Mouse (Mus musculus) hindbrain, embryonic 12.5 days (tissue): Measurements from ENCODE around the gene Prph. TPM values are rescaled to one million over a fixed set of nuclear protein-coding genes. Genes with fewer than 3 reads are reported as not detected.

Source experiments
- ATAC-seq: fragments of 200-750 bp; cut with Nextera tagmentation; 2 replicates; pipeline ENCODE4 v1.8.0; 2017; ENCODE audit warnings: moderate TSS enrichment; ENCODE audit not compliant: low FRiP score
- H3K27ac ChIP-seq: fragments of 300-500 bp; sonication (generic); 2 replicates; pipeline ENCODE4 v1.5.1; 2016; ENCODE audit warnings: mild to moderate bottlenecking
- H3K27me3 ChIP-seq: fragments of 300-500 bp; sonication (generic); 2 replicates; pipeline ENCODE4 v1.6.1; 2016; ENCODE audit warnings: mild to moderate bottlenecking
- H3K36me3 ChIP-seq: fragments of 300-500 bp; sonication (generic); 2 replicates; pipeline ENCODE4 v1.6.1; 2016; ENCODE audit warnings: mild to moderate bottlenecking
- H3K4me1 ChIP-seq: fragments of 300-500 bp; sonication (generic); 2 replicates; pipeline ENCODE4 v1.6.1; 2016
- H3K4me2 ChIP-seq: fragments of 300-500 bp; sonication (generic); replicated peaks from 2 replicates; pipeline ENCODE4 v1.6.1; 2016; ENCODE audit warnings: mild to moderate bottlenecking
- H3K4me3 ChIP-seq: fragments of 300-500 bp; sonication (generic); 2 replicates; pipeline ENCODE4 v1.5.1; 2016; ENCODE audit warnings: mild to moderate bottlenecking
- H3K9ac ChIP-seq: fragments of 300-500 bp; sonication (generic); 2 replicates; pipeline ENCODE4 v1.6.1; 2016; ENCODE audit warnings: mild to moderate bottlenecking, moderate library complexity
- H3K9me3 ChIP-seq: fragments of 300-500 bp; sonication (generic); replicated peaks from 2 replicates; pipeline ENCODE4 v1.6.1; 2016; ENCODE audit warnings: mild to moderate bottlenecking
- WGBS: fragments of 180-500 bp; shearing (Covaris S2); methylation state at CpG from one replicate; pipeline ENCODE4 v1.1.7; 2016; 5-methylcytosine and 5-hydroxymethylcytosine counted together
- microRNA-seq: library from miRNA; unstranded; fragments of <30 nt; microRNA quantifications from one replicate; pipeline ENCODE4, GENCODE M21; 2017
- polyA plus RNA-seq: library from polyadenylated mRNA; unstranded; fragments of >200 nt; fragmentation: Nextera tagmentation; extraction: Ambion mirVana; gene quantifications from 2 replicates; pipeline ENCODE4 v1.2.1, GENCODE M21; 2016

Prph gene
- polyA plus RNA-seq, 1 experiment from 2014 or later = 23.3 TPM

GRCm38 (mm10) chr15:99096061-99096793 is 41.3 kb downstream of the Prph start:
- no peaks in the 10 kb centered on the region for H3K9me3 ChIP-seq
- peak overlapping the region; percentile 56 for H3K9ac ChIP-seq
- peak overlapping the region; percentile 77 for H3K4me2 ChIP-seq
- under 1% methylated on average over 24 of the region's 24 CpGs for WGBS
- no peak for ATAC-seq
- peaks cover 66% of the 10 kb centered on the region for H3K4me1 ChIP-seq
- peak overlapping the region; percentile 39 for H3K4me3 ChIP-seq
- peaks cover 76% of the 10 kb centered on the region for H3K27me3 ChIP-seq
- no peaks in the 10 kb centered on the region for H3K36me3 ChIP-seq
- peak overlapping the region; percentile 71 for H3K27ac ChIP-seq

DNA sequence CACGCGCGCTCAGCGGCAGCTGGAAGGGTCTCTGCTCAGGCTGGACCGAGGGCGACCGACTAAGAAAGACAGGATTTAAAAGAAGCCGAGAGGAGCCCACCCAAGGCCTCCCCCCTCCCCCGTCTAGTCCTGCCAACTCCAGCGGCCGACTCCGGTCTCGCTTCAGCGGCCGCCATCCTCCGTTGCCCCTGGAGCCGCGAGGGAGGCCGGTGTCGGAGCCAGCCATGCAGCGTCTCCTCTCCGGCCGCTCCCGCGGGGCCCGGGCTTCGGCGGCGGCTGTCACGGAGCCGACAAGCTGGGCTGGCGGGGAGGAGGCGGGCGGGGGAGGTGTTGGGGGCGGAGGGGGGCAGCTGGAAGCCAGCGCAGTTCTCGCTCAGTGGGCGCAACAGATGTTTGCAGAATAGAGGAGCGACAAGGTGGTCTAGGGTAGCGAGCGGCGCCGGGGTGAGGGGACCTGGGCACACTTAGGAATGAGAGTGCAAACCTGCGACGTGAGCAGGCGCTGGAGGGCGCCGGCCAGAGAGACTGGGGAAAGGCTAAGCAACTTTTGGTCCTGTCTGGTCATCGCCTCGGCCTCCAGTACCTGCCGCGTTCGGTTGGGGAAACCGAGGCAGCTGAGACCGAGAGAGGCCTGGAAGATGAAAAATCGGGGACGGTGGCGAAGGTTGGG is 42.0 kb downstream of the Prph start:
- peak overlapping the region; percentile 71 for H3K27ac ChIP-seq
- peak; percentile 15; the same call in 1 of the 2 replicates for ATAC-seq
- peak overlapping the region; percentile 77 for H3K4me2 ChIP-seq
- peak overlapping the region; percentile 39 for H3K4me3 ChIP-seq
- H3K27me3 ChIP-seq = peaks cover 72% of the 10 kb centered on the region
- peaks cover 63% of the 10 kb centered on the region for H3K4me1 ChIP-seq
- peak overlapping the region; percentile 56 for H3K9ac ChIP-seq
- no peaks in the 10 kb centered on the region for H3K9me3 ChIP-seq
- no peaks in the 10 kb centered on the region for H3K36me3 ChIP-seq
- WGBS = under 1% methylated on average over 55 of the region's 58 CpGs

DNA sequence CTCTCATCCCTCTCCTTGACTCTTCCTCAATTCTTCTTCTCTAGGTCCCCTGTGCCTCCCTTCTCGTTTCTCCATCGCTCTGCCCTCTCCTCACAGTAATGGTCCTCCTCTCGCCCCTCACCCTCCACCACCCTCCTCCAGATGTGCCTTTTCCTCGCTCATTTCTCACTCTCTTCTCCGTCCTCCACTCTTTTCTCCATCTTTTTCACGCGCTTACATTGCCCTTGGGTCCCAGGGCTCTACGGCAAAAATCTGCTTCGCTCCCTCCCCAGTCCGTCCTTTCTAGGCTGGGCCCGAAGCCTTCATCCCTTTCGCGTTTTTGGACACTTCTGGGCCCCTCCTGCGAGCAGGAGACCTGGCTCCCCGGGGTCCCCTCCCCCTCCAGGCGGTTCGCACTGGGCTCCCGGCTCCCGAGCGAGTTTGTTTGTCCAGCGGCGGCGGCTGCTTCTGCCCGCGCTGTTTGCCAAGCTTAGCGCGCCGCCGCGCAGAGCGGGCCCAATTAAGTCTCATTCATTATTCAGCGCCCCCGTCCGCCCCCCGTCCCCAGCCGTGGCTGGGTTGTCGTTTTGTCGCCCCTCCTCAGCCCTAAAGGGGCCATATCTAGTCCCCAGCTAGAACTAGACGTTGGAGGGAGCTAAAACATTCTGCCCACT is 43.0 kb downstream of the Prph start:
- H3K36me3 ChIP-seq = no peaks in the 10 kb centered on the region
- H3K4me1 ChIP-seq = peaks cover 57% of the 10 kb centered on the region
- peak overlapping the region; percentile 66 for H3K27ac ChIP-seq

GRCm38 (mm10) chr15:99098493-99098861 is 43.5 kb downstream of the Prph start:
- 1% methylated on average over 9 of the region's 9 CpGs for WGBS
- H3K9ac ChIP-seq = peak overlapping the region; percentile 56; the same call in 1 of the 2 replicates
- no peaks in the 10 kb centered on the region for H3K9me3 ChIP-seq
- H3K27me3 ChIP-seq = peaks cover 59% of the 10 kb centered on the region
- H3K4me1 ChIP-seq = peaks cover 52% of the 10 kb centered on the region
- H3K27ac ChIP-seq = peak overlapping the region; percentile 66
- no peaks in the 10 kb centered on the region for H3K36me3 ChIP-seq
- peak overlapping the region; percentile 39 for H3K4me3 ChIP-seq
- peak overlapping the region; percentile 77 for H3K4me2 ChIP-seq
- no peak for ATAC-seq

More for the DNA sequence above, 43.0 kb downstream of the Prph start:
- under 1% methylated on average over 38 of the region's 39 CpGs for WGBS
- Histone ChIP-seq H3K9me3 (no peaks in the 10 kb centered on the region), H3K9ac (peak overlapping the region; percentile 56; the same call in 1 of the 2 replicates), H3K4me2 (peak overlapping the region; percentile 77), H3K4me3 (peak overlapping the region; percentile 39), H3K27me3 (peaks cover 62% of the 10 kb centered on the region)
- no peak for ATAC-seq

DNA sequence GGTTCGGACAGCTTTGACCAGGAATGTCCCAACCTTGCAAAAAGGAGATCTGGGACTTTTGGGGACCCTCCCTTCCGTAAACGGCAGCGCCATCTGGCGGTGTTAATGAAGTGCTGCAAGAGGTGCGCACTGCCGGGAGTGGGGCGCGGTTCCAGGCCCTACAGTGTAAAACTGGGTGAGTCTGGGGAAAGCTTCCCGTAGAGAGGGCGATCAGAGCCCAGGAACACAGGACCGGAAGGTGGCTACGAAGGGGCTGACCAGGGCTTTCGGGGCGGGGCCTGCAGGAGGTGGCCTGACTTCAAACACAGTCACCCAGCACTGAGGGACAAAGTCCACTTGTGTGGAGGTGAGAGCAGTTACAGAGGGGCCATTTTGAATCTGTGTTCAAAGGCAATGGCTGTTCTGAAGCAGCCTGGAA is 44.2 kb downstream of the Prph start:
- Histone ChIP-seq H3K9me3 (no peaks in the 10 kb centered on the region), H3K4me3 (peak overlapping the region; percentile 39), H3K36me3 (no peaks in the 10 kb centered on the region), H3K27me3 (peaks cover 59% of the 10 kb centered on the region), H3K4me1 (peaks cover 47% of the 10 kb centered on the region), H3K27ac (no peak overlapping the region), H3K4me2 (peak overlapping the region; percentile 77), H3K9ac (no peak overlapping the region)
- 2% methylated on average over 15 of the region's 15 CpGs for WGBS
- ATAC-seq = no peak

DNA sequence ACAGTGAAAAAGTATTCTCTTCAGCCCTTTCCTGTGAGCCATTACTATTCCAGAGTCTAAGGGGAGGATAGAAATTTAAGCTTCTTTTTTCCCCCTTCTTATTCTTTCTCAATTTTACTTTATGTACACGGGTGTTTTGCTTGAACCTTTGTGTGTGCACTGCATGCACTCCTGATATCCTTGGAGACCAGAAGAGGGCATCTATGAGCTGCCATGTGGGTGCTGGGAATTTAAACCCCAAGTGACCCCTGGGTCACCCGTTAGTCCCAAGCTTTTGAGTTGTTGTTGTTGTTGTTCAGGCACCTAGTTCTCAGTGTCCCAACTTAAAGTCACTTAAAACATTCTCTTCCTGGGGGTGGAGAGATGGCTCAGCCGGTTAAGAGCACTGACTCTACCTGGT is 45.0 kb downstream of the Prph start:
- H3K4me2 ChIP-seq = no peak overlapping the region
- no peak overlapping the region for H3K27ac ChIP-seq
- H3K9ac ChIP-seq = no peak overlapping the region
- 47% methylated on average over 3 of the region's 3 CpGs for WGBS
- H3K4me1 ChIP-seq = peaks cover 40% of the 10 kb centered on the region
- H3K36me3 ChIP-seq = no peaks in the 10 kb centered on the region
- peaks cover 53% of the 10 kb centered on the region for H3K27me3 ChIP-seq
- no peaks in the 10 kb centered on the region for H3K9me3 ChIP-seq
- ATAC-seq = no peak
- no peak overlapping the region for H3K4me3 ChIP-seq

DNA sequence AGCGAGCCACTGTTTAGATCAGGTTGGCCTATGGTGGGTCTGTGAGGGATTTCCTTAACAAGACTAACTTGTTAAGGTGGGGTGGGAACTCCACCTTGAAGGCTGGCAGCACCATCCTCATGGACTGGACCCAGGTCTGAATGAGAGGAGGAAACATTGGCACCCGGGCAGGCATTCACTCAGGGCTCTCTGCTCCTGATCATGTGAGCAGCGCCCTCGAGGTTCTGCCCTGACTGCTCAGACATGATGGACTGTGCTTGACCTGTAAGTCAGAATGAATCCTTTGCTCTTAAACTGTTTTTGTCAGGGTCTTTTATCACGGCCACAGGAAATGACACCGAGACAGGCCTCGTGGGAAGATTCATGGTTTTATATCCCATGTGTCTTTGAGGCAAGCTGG is 50.3 kb downstream of the Prph start:
- no peak overlapping the region for H3K4me3 ChIP-seq
- no peak overlapping the region for H3K9ac ChIP-seq
- H3K4me1 ChIP-seq = no peaks in the 10 kb centered on the region
- no peak overlapping the region for H3K27ac ChIP-seq
- no peaks in the 10 kb centered on the region for H3K9me3 ChIP-seq
- WGBS = 72% methylated on average over 7 of the region's 7 CpGs
- no peak overlapping the region for H3K4me2 ChIP-seq
- peaks cover 2% of the 10 kb centered on the region; the same call in 1 of the 2 replicates for H3K27me3 ChIP-seq
- no peaks in the 10 kb centered on the region for H3K36me3 ChIP-seq
- ATAC-seq = no peak

- H3K4me3 ChIP-seq = no peak overlapping the region
- 85% methylated on average over 3 of the region's 3 CpGs for WGBS
- H3K4me1 ChIP-seq = no peaks in the 10 kb centered on the region
- no peak overlapping the region for H3K4me2 ChIP-seq
- ATAC-seq = no peak
- no peak overlapping the region for H3K27ac ChIP-seq
- no peak overlapping the region for H3K9ac ChIP-seq
- H3K27me3 ChIP-seq = no peaks in the 10 kb centered on the region
- H3K9me3 ChIP-seq = no peaks in the 10 kb centered on the region
- H3K36me3 ChIP-seq = no peaks in the 10 kb centered on the region
Measured at GRCm38 (mm10) chr15:99107866-99108265, 52.9 kb downstream of the Prph start.

Small RNAs within 50 kb of the gene (microRNA-seq; reads per million reads assigned to microRNA genes)
- 1.6 reads per million for gene Mir6960

Other genes starting within 250 kb of the Prph start
- gene Ddn, start 245.7 kb upstream of the Prph start, polyA plus RNA-seq = 0.56 and 0.65 TPM in 2 replicates
- 71.0 and 78.9 TPM in 2 replicates for gene Prkag1, start 223.7 kb upstream of the Prph start, polyA plus RNA-seq
- 12.2 and 12.5 TPM in 2 replicates for gene Kmt2d, start 184.0 kb upstream of the Prph start, polyA plus RNA-seq
- gene Rhebl1, start 160.6 kb upstream of the Prph start, polyA plus RNA-seq = 22.0 and 27.0 TPM in 2 replicates
- gene Dhh, start 156.6 kb upstream of the Prph start, polyA plus RNA-seq = 0.84 and 1.1 TPM in 2 replicates
- gene Lmbr1l, start 136.9 kb upstream of the Prph start, polyA plus RNA-seq = 38.4 and 39.2 TPM in 2 replicates
- 1,219 and 1,243 TPM in 2 replicates for gene Tuba1b, start 120.6 kb upstream of the Prph start, polyA plus RNA-seq
- gene Gm49450, start 101.6 kb upstream of the Prph start, polyA plus RNA-seq = not detected in 2 replicates
- gene Tuba1a, start 101.5 kb upstream of the Prph start, polyA plus RNA-seq = 9,547 and 9,692 TPM in 2 replicates
- gene Tuba1c, start 25.3 kb upstream of the Prph start, polyA plus RNA-seq = 59.6 and 72.4 TPM in 2 replicates
- 24.1 and 29.2 TPM in 2 replicates for gene Troap, start 19.4 kb downstream of the Prph start, polyA plus RNA-seq
- gene C1ql4, start 32.6 kb downstream of the Prph start, polyA plus RNA-seq = 18.4 and 18.7 TPM in 2 replicates
- gene Dnajc22, start 38.0 kb downstream of the Prph start, polyA plus RNA-seq = 3.2 and 3.3 TPM in 2 replicates
- 72.7 and 73.6 TPM in 2 replicates for gene Spats2, start 70.7 kb downstream of the Prph start, polyA plus RNA-seq
- 0.40 TPM in 1 of 2 replicates, not detected in the other for gene Kcnh3, start 169.7 kb downstream of the Prph start, polyA plus RNA-seq
- gene Mcrs1, start 196.8 kb downstream of the Prph start, polyA plus RNA-seq = 178 and 179 TPM in 2 replicates
- gene Prpf40b, start 239.9 kb downstream of the Prph start, polyA plus RNA-seq = 82.3 and 83.3 TPM in 2 replicates
- 0.10 and 0.22 TPM in 2 replicates for gene Fam186b, start 240.7 kb downstream of the Prph start, polyA plus RNA-seq